Mouse (Mus musculus) midbrain, embryonic 16.5 days (tissue): ENCODE results near the gene Ndc80. TPM values are rescaled to one million over a fixed set of nuclear protein-coding genes. Genes with fewer than 3 reads are reported as not detected.
A peak's percentile ranks its signal among the peaks of the same experiment; 100 is the strongest.
"Not testable (repeated sequence)": the region's sequence is repeated elsewhere in the genome, so short reads cannot be mapped to it uniquely, and the experiment has no call there.

Experiments used
- ATAC-seq: fragments of 200-750 bp; cut with Nextera tagmentation; 2 replicates; pipeline ENCODE4 v1.8.0; 2017; ENCODE audit warnings: moderate TSS enrichment
- H3K27ac ChIP-seq: fragments of 300-500 bp; sonication (generic); 2 replicates; pipeline ENCODE4 v1.5.1; 2014; ENCODE audit warnings: mild to moderate bottlenecking, low read length, mixed read lengths
- H3K27me3 ChIP-seq: fragments of 300-500 bp; sonication (generic); 2 replicates; pipeline ENCODE4 v1.6.1; 2014; ENCODE audit warnings: low read depth, low read length, mixed read lengths; ENCODE audit not compliant: control insufficient read depth, insufficient read depth
- H3K36me3 ChIP-seq: fragments of 300-500 bp; sonication (generic); 2 replicates; pipeline ENCODE4 v1.6.1; 2014; ENCODE audit warnings: mild to moderate bottlenecking, low read length, moderate library complexity, mixed read lengths; ENCODE audit not compliant: control insufficient read depth, insufficient read depth
- H3K4me1 ChIP-seq: fragments of 300-500 bp; sonication (generic); 2 replicates; pipeline ENCODE4 v1.6.1; 2014; ENCODE audit warnings: mild to moderate bottlenecking, low read length, mixed read lengths; ENCODE audit not compliant: control insufficient read depth, insufficient read depth
- H3K4me2 ChIP-seq: fragments of 300-500 bp; sonication (generic); 2 replicates; pipeline ENCODE4 v1.6.1; 2014; ENCODE audit warnings: mild to moderate bottlenecking, low read length, mixed read lengths
- H3K4me3 ChIP-seq: fragments of 300-500 bp; sonication (generic); 2 replicates; pipeline ENCODE4 v1.5.1; 2014; ENCODE audit warnings: low read depth, mild to moderate bottlenecking, low read length, moderate library complexity, mixed read lengths
- H3K9ac ChIP-seq: fragments of 300-500 bp; sonication (generic); 2 replicates; pipeline ENCODE4 v1.6.1; 2014; ENCODE audit warnings: low read depth, low read length, mixed read lengths
- H3K9me3 ChIP-seq: fragments of 300-500 bp; sonication (generic); replicated peaks from 2 replicates; pipeline ENCODE4 v1.6.1; 2014; ENCODE audit warnings: mild to moderate bottlenecking, low read length, mixed read lengths; ENCODE audit not compliant: control insufficient read depth, poor library complexity, severe bottlenecking
- WGBS: fragments of 180-500 bp; shearing (Covaris S2); extraction: QIAGEN DNeasy Blood & Tissue Kit; methylation state at CpG from one replicate; pipeline ENCODE4 v1.1.7; 2014; 5-methylcytosine and 5-hydroxymethylcytosine counted together
- polyA plus RNA-seq: library from polyadenylated mRNA; unstranded; fragments of >200 nt; fragmentation: Nextera tagmentation; extraction: Ambion mirVana; gene quantifications from 2 replicates; pipeline ENCODE4 v1.2.1, GENCODE M21; 2015

Ndc80 gene
- polyA plus RNA-seq: 4.4 and 5.6 TPM in 2 replicates

GRCm38 (mm10) chr17:71526711-71527564 is at the start of gene Ndc80:
Gene Ndc80 (minus strand): TSS chr17:71526857.
- peak within 1 kb of the TSS; percentile 66 for H3K9ac ChIP-seq
- no peaks in the 10 kb centered on the region for H3K27me3 ChIP-seq
- H3K4me1 ChIP-seq: peaks cover 9% of the 10 kb centered on the region
- no peaks in the 10 kb centered on the region for H3K9me3 ChIP-seq
- H3K4me3 ChIP-seq: peak within 1 kb of the TSS; percentile 58
- peak within 1 kb of the TSS; percentile 98 for H3K27ac ChIP-seq
- ATAC-seq: peak; percentile 99
- WGBS: under 1% methylated on average over 66 of the region's 66 CpGs
- H3K4me2 ChIP-seq: peak within 1 kb of the TSS; percentile 86
- H3K36me3 ChIP-seq: no peaks in the 10 kb centered on the region

GRCm38 (mm10) chr17:71561631-71562030 is 35.0 kb upstream of the Ndc80 start:
- ATAC-seq: no peak
- H3K27me3 ChIP-seq: no peaks in the 10 kb centered on the region
- no peak overlapping the region for H3K4me2 ChIP-seq
- H3K9ac ChIP-seq: no peak overlapping the region
- H3K36me3 ChIP-seq: no peaks in the 10 kb centered on the region
- no peaks in the 10 kb centered on the region for H3K9me3 ChIP-seq
- no peak overlapping the region for H3K27ac ChIP-seq
- H3K4me3 ChIP-seq: no peak overlapping the region
- H3K4me1 ChIP-seq: no peaks in the 10 kb centered on the region

- ATAC-seq: no peak
- H3K27me3 ChIP-seq: peaks cover 4% of the 10 kb centered on the region
- no peaks in the 10 kb centered on the region for H3K36me3 ChIP-seq
- WGBS: 13% methylated on average over 11 of the region's 11 CpGs
- peaks cover 9% of the 10 kb centered on the region for H3K4me1 ChIP-seq
- H3K9ac ChIP-seq: no peak overlapping the region
- peak overlapping the region; percentile 95 for H3K4me2 ChIP-seq
- H3K9me3 ChIP-seq: no peaks in the 10 kb centered on the region
- no peak overlapping the region for H3K27ac ChIP-seq
- H3K4me3 ChIP-seq: peak overlapping the region; percentile 88; the same call in 1 of the 2 replicates
Measured at GRCm38 (mm10) chr17:71552901-71553300, 26.2 kb upstream of the Ndc80 start.

- Histone ChIP-seq H3K27ac (peak within 1 kb of the TSS; percentile 74), H3K4me1 (peaks cover 9% of the 10 kb centered on the region), H3K9me3 (no peaks in the 10 kb centered on the region), H3K4me3 (peak within 1 kb of the TSS; percentile 88), H3K4me2 (peak within 1 kb of the TSS; percentile 95), H3K9ac (peak within 1 kb of the TSS; percentile 89), H3K36me3 (no peaks in the 10 kb centered on the region), H3K27me3 (peaks cover 4% of the 10 kb centered on the region)
- WGBS: under 1% methylated on average over 60 of the region's 78 CpGs
- peak; percentile 96 for ATAC-seq
Measured at GRCm38 (mm10) chr17:71551757-71552451, 25.2 kb upstream of the Ndc80 start, which contains the start of gene Spdya. Gene Spdya (plus strand): TSS chr17:71552061.

- Histone ChIP-seq H3K27me3 (peaks cover 4% of the 10 kb centered on the region), H3K9me3 (no peaks in the 10 kb centered on the region), H3K4me1 (peaks cover 9% of the 10 kb centered on the region), H3K4me2 (peak overlapping the region; percentile 95), H3K27ac (peak overlapping the region; percentile 74), H3K9ac (peak overlapping the region; percentile 89), H3K36me3 (no peaks in the 10 kb centered on the region), H3K4me3 (peak overlapping the region; percentile 88)
- 9% methylated on average over 6 of the region's 6 CpGs for WGBS
- ATAC-seq: peak; percentile 57
Measured at GRCm38 (mm10) chr17:71551350-71551749, 24.7 kb upstream of the Ndc80 start.

- no peak overlapping the region for H3K27ac ChIP-seq
- no peak for ATAC-seq
- no peaks in the 10 kb centered on the region for H3K36me3 ChIP-seq
- no peak overlapping the region for H3K4me2 ChIP-seq
- H3K9me3 ChIP-seq: no peaks in the 10 kb centered on the region
- no peaks in the 10 kb centered on the region; the same call in none of the 2 replicates for H3K27me3 ChIP-seq
- H3K9ac ChIP-seq: no peak overlapping the region
- WGBS: 14% methylated on average over 1 of the region's 1 CpGs
- peaks cover 9% of the 10 kb centered on the region for H3K4me1 ChIP-seq
- no peak overlapping the region for H3K4me3 ChIP-seq
Measured at GRCm38 (mm10) chr17:71548586-71548985, 21.9 kb upstream of the Ndc80 start.

- Histone ChIP-seq H3K27me3 (no peaks in the 10 kb centered on the region), H3K36me3 (no peaks in the 10 kb centered on the region), H3K4me3 (no peak overlapping the region), H3K4me2 (no peak overlapping the region), H3K9ac (no peak overlapping the region), H3K4me1 (no peaks in the 10 kb centered on the region), H3K27ac (no peak overlapping the region), H3K9me3 (no peaks in the 10 kb centered on the region)
- ATAC-seq: no peak
- 88% methylated on average over 3 of the region's 3 CpGs for WGBS
Measured at GRCm38 (mm10) chr17:71537164-71537563, 10.5 kb upstream of the Ndc80 start.

- H3K27me3 ChIP-seq, H3K9me3 ChIP-seq, H3K9ac ChIP-seq, H3K4me3 ChIP-seq, H3K4me2 ChIP-seq, H3K36me3 ChIP-seq, ATAC-seq, H3K27ac ChIP-seq, H3K4me1 ChIP-seq: not testable (repeated sequence)
- 75% methylated on average over 1 of the region's 1 CpGs for WGBS
Measured at GRCm38 (mm10) chr17:71535595-71535994, 8.9 kb upstream of the Ndc80 start.

GRCm38 (mm10) chr17:71528042-71528441 is 1.4 kb upstream of the Ndc80 start:
- Histone ChIP-seq H3K27me3 (no peaks in the 10 kb centered on the region), H3K36me3 (no peaks in the 10 kb centered on the region), H3K4me2 (no peak overlapping the region), H3K9me3 (no peaks in the 10 kb centered on the region), H3K27ac (no peak overlapping the region), H3K4me1 (peaks cover 9% of the 10 kb centered on the region), H3K9ac (no peak overlapping the region), H3K4me3 (no peak overlapping the region)
- ATAC-seq: no peak
